Mouse (Mus musculus) adrenal gland, adult 18-20 months (tissue): ENCODE measurements around the gene Sucnr1. TPM values are rescaled to one million over a fixed set of nuclear protein-coding genes. Genes with fewer than 3 reads are reported as not detected.
"Not testable (repeated sequence)": the region's sequence is repeated elsewhere in the genome, so short reads cannot be mapped to it uniquely, and the experiment has no call there.

ENCODE experiments used
- DNase-seq, 2 experiments: peaks; one replicate each; pipeline ENCODE4 v3.0.0; 2021 to 2022; ENCODE audit warnings: low spot score in 2 of 2
- long read RNA-seq, 2 experiments: library from polyadenylated mRNA; stranded (forward); transcript quantifications; one replicate each; pipeline ENCODE4 v2.0.0; 2021
- total RNA-seq, 2 experiments: library from RNA; stranded (reverse); gene quantifications; 1 replicate in 1 of 2; 2 replicates in 1 of 2; pipeline ENCODE4 v1.2.3; 2021

The Sucnr1 gene
- total RNA-seq: 1 to 10 TPM in 1 of 2 experiments, not detected in 1; 6.5 TPM
- long read RNA-seq, experiment 1, partial matches to known transcripts: 0 of 2 reads
- long read RNA-seq, experiment 1, other reads (novel, unspliced or antisense): 0 of 2 reads
- long read RNA-seq, experiment 2: 0 reads

DNA sequence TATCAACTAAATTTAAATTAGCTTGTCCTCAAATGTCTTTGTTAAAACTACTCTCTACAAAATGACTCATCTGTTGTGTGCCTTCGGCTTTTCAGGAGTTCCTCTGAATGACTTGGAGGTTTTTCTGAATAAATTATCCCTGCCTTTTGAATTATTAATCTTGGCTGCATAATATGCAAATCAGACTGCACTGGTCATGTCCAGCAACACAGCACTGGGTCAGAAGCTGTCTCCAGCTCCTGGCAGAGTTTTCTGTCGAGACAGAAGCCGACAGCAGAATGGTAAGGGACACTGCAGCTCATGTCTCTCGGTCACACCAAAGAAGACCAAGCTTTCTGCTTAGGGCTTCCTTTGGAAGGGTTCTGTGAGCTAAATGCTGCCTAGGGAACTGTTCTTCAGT, at the start of gene Sucnr1:
Gene Sucnr1 (plus strand): TSS at position 222 of the 400 bp plus-strand sequence.
- DNase-seq: no peak

DNA sequence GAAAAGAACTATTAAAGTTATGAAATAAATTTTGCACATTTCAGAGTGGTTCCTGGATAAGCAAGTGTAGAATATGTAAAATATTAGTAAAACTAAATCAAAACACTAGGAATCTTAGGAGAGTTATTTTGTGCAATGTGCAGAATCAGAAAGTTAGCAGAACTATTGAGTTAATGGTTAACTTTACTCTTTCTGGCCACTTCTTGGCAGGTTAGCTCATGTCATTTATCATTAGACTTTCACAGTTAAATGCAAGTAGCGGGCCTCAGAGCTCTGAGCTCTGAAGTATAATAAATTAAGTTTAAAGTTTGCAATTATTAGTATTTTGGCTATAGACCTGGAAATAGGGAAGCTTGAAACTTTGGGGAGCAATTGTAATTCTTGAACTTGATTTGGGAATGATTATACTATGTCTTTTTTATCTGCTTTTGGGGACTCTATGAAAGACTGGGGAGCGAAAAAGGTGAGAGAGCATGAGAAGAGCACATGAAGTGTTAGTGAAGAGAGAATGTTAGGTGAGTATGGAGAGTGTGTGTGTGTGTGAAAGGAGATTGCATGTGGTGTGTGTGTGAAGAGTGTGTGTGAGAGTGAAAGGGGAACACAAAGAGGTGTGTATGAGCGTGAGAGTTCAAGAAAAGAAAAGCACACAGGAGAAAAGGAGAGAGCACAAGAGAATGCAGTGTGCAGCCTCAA, 35.3 kb upstream of the Sucnr1 start:
- DNase-seq: no peak

DNA sequence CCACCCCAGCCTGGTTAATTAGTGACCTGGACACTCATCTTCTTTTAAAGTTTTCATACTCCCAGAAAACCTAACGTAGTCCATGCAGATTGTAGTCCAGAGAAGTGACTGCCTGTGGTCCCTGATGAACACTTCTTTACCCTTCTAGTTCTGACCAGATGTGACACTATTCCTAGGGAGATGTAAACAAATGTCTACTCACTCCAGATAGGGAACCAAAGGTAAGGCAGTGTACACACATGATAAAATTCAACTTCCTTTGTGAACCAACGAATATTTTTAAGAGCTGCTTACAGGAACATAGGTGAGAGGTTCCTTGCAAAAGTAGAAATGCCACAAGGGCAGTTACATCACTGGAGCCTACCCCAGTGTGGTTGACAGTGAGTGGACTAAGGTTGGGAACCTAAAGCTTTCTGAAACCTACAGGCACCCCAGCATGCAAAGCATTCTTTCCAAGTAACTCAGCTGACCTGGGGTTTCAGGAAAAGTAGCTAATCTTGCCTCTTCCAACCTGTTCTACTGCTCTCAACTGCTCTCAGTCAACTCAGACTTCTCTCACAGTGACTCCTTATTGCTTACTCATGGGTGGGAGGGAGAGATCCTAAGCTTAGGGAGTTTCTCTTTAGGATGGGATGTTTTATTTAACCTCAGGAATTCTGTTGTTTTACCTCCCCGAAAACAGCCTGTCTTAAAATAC, 28.3 kb upstream of the Sucnr1 start:
- no peak for DNase-seq

DNA sequence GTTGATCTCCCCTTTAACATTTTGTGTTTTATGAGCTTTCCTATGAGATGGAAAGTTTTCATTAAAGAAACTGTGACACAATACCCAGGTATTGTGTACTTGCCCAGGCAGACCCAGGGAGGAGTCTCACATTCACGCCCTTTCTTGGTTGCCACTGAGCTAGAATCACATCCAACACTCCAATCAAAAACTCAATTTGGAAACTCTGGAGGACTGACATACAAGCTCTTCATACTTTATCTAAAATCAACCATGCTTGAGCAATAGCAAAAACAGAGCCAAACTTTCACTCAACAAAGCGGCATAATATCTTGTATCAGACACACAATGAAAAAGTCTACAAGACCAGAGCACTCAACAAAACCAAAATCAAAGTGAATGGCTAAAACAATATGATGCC, 27.7 kb upstream of the Sucnr1 start:
- no peak for DNase-seq

DNA sequence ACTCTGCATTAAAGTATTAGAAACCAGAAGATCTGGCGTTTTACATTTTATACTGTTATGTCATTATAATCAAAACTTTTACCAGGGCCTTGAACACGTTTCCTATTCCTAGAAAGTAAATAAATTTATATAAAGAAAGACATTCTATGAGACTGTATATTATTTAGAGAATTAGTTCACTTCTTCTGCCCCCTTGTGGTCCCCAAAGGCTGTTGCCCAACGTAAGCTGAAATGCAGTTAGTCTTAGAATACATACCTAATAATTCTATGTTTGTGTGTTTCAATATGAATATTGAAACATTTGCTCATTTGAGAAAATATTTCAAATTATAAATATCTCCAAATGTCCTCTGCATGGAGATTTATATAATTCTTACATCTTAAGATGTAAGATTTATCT, 25.2 kb upstream of the Sucnr1 start:
- DNase-seq: no peak

DNA sequence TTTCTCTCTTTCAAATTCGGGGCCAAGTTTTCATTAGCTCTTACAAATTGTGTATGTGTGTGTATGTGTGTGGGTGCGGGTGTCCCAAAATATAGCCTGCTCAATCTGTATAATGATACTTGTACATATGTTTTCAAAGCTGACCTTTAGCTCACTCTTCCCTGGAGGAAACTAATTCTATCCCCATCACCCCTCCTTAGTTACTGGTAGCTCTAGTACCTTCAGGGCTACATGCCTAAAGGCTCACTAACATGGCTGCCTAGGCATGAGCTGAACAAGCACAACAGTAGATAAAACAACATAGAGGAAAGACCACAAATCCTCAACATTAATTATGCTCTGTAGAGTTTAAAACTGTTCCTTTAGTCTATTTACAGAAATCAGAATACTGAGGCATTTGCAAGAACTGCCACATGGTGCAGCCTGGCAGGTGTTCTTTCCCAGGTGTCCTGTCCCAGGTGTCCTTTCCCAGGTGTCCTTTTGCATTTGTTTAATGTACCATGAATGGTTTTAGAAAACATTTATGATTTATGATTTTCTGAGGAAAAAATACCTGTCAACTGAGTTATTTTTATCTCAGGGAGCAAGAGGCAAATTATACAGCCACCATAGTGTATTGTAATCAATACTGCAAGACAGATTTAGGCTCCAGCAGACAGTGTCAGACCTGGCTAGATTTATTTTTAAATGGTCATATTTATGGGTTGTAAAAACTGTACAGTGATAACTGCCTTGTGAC, 24.4 kb upstream of the Sucnr1 start:
- DNase-seq: no peak

DNA sequence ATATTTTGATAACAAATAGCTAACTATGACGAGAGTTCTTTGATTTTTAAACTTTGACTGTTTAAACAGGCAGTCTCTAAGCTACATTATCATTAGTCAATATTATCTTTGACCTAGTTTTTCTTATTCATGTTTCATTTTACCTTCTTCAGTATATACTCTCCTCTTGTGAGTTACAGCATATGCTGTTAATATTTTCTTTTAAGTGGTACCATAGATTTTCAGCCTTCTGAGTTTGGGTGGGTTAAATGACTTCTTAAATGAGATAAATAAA, 23.9 kb upstream of the Sucnr1 start:
- DNase-seq: no peak

DNA sequence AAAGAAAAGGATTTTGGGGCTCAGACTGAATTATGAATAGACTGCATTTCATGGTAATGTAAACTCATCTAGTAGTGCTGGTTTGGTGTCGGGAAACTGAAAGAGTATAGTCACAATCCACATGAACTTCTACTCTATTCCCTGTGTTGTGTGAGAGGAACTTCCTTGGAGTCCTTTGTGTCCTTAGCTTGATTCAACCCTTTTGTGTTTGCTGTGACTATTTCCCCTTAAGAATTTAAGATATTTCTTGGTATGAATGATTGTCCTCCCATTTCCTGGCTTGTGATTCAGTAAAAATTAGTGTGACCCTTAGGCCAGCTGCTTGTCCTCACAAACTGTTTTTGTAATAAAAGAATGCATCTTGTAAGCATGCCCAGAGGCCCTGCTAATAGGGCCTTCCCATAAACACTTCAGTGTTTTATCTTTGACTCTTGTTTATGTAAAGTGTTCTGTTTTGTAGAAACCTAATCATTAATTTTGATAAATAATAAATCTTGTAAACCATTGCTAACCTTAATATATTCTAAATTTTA, 2.7 kb upstream of the Sucnr1 start:
- DNase-seq: no peak

DNA sequence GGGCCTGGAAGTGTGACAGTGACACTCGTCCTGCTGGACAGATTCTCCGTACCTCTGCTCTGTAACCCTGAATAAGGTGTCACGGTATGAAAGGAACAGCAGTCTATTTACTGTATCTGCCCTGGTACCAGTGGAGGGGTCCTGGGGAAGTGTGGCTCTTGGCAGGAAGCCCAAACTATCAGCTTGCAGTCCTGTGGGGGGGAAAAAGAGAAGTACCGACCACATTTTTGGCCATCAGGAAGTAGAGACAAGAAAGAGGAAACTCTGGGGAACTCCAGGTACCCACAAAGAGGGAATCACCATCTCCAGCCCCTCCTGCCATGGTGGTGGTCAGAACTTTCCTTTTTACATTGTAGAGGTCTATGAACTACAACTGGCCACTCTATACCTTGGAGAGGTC, 1.1 kb upstream of the Sucnr1 start:
- DNase-seq: no peak

DNA sequence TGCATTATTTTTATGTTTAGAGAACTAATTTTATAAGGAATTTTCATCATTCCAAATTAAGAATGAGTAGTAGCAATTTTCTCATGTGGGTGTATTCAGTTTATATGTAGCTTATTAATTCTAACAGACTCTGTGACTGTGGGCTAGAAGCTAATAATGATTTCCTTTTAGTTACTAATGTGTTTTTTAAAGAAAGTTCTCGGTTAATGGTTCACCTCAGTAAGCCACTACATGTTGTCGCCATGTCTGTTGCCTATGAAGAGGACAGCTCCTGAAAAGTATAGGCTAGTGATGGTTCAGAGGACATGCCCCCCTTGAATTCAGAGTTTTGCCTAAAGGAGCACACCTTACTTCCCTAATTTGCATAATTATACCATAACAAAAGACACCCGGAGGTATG, 1.1 kb downstream of the Sucnr1 start:
- DNase-seq: no peak

DNA sequence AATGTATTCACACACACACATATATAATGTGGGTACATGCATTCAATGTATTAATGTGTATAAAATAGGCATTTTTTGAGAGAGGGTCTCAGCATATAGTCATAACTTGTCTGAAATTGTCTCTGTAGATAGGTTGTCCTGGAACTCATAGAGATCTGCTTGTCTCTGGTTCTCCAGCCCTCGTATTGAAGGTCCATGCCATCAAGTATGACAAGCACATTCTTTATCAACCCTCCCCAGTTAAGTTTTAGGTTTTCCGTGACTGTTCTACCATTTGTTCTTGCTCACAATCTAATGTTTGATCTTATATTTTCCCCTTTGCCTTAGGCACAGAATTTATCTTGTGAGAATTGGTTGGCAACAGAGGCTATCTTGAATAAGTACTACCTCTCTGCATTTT, 4.1 kb downstream of the Sucnr1 start:
- DNase-seq: no peak

DNA sequence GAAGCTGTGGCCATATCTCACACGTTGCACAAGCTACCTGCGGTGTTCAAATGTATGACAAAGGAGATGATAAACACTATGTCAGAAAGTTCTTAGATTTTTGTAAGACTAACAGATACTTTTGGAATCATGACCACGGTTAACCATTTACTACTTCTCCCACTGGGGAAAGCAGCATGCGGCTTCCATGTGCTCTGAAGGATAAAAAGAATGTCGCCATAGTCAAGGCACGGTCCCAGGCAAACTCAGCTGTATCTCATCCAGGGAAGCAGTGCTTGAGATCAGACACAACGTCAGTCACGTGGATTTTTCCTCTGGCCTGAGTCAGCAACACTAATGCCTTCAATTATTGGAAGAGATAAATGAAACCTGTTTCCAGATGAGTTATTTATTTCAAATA, 9.7 kb downstream of the Sucnr1 start:
- no peak for DNase-seq

DNA sequence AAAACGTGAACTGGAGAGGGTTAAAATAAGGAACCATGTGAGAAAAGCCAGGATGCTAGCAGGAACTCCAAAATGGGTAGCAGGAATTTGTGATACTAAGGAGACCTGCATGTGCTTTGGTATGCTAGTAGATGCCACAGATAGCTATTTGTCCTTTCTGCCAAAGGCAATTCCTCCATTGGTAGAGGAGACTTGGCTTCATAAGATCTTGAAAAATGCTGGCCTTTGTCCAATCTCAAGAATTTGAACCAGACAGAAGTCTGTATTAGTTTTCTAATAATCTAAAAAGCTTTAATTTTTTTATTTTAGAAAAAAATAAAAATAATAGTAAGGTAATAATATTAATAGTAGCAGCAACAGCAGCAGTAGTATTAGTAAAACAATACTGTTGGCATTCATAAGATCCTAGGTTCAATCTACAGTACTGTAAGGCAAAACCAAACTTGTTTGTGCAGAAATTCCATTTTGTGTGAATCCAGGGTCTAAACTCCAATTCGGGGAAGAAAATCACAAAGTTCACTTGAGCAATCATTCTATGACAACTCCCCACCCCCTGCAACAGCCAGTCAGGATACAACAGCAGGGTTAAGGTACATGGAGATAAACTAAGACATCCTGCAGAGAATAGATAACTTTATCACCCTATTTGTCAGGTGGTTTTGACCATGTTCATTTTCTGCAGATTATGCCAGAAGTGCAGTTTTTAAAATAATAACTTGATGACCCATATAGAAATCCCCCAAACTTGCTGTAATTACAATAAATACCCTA, 12.9 kb downstream of the Sucnr1 start:
- DNase-seq: no peak

DNA sequence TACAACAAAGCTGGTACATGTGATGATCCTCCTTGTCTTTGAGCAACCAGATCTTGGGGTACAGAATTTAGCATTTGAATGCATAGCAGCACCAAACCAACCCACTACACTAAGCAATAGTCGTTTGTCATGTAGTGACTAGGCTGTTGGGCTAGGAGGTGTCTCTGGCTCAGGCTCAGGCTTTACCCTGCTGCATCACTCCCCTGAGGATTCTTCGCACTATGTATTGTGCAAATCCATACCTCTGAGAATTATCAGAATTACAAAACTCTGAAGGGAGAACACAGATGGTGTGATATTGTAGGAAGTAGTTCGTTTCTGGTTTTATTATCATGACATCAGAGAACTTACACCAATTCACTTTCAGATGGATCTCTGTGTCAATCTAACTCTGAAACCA, 15.3 kb downstream of the Sucnr1 start:
- DNase-seq: no peak

DNA sequence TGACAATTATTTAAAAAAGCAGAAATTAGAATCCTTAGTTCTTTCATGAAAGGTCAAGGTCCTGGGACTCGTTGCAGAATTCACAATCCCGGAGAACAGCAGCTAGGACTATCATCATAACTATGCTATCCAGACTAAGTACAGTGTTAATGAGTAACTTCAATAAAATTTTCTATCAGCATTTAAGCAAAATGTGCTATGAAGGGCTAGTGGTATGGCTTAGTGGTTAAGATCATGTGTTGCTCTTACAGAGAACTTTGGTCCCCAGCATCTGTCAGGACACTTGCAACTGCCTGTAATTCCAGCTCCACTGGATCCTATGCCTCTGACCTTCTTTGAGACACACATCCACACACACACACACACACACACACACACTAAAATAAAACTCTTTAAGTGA, 15.8 kb downstream of the Sucnr1 start:
- DNase-seq: no peak

DNA sequence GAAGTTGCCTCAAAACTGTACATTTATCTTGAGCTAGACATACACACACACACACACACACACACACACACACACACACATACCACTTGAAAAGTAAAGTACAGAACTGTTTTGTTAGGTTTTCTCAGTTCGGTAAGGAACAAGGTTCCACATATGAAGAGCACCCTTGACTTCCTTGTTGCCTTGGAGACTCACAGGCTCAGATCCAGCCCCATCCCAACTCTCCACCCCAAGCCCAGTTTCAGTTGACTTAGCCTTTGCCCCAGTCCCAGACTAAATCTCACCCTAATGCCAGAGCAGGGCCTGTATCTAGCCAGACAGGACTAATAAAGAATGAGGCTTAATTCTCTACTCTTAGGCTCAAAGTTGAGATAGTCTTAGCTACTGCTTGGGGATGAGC, 16.9 kb downstream of the Sucnr1 start:
- no peak for DNase-seq

DNA sequence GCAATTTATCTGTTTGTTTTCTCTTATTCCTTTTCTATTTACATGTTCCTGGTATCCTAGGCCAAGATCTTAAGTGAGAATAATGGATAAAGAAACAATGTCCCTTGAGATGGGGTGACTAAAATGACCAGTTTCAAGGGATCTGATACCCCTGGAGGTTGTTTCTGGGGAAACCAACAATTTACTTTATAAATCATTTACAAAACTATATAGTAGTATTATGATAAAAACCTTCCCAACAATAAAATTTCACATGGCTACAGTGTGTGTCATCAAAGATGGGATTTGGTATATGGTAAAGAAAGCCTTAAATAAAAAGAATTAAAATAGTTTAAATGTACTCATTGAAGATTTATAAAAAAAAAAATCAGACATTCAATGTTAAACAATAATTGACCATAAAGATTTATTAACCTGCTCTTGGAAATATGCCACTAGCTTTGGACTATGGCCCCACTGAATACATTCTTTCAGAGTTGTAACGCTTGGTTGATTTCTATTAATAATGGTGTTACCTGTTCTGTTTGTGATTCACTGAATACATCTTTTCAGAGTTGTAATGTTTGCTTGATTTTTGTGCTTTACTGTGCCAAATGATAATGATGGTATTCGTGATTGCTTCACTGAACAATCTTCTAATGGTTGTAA, 22.9 kb downstream of the Sucnr1 start:
- no peak for DNase-seq

DNA sequence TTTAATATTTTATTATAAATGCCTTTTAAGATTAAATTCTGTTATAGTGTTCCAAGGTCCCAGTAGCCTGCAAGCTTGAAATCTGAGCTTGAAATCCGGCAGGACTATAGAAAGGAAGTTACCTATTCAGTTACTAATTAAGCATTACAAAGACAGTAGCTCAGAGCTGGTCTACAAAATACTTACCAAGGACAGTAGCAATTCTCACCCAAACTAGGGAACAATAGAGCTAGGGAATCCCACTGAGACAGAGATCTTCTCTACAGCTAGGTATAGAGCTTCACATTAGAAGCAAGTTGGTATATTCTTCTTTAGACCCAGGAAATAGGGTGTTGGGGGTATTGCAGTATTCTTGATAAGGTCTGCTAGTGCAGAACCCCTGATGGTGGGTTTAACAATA, 24.8 kb downstream of the Sucnr1 start:
- DNase-seq: not testable (repeated sequence)

DNA sequence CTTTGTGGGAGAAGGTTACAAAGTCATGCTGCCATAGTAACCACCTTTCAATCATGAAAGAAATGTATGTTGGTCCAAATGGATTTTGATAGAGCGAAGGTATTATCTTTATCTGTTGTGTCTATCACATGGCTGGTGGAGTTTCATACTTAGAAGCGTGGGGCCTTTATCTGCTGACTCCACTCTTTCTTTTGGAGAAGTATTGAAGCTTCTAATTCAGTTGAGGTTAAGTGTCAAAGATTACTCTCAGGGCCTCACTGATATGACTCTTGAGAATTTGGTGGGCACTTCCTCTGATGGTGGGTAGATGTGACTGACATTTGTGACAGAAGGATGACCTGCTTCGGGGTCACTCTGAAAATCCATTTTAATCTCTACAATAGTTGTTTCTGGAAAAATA, 26.1 kb downstream of the Sucnr1 start:
- DNase-seq: no peak

DNA sequence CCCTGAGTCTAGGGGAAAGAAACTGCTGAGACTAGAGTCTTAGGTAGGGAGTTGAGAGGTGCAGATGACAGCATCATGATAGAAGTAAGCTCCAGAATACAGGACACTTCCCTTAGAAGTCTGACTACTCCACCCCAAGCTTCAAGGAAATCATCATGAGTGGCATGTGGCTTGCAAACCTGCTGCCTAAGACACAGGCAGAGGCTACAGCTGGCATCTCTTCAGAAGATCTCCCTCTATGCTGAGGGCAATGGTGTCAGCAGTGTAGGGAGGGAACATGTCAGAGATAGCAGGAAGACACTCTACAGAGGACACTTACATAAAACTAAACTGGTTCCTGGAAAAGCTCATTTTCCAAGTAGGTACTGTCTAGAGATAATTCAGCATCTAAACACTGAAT, 27.1 kb downstream of the Sucnr1 start:
- no peak for DNase-seq
